8 mouse cellular contexts compared by ENCODE assay signal in the genomic region with DNA sequence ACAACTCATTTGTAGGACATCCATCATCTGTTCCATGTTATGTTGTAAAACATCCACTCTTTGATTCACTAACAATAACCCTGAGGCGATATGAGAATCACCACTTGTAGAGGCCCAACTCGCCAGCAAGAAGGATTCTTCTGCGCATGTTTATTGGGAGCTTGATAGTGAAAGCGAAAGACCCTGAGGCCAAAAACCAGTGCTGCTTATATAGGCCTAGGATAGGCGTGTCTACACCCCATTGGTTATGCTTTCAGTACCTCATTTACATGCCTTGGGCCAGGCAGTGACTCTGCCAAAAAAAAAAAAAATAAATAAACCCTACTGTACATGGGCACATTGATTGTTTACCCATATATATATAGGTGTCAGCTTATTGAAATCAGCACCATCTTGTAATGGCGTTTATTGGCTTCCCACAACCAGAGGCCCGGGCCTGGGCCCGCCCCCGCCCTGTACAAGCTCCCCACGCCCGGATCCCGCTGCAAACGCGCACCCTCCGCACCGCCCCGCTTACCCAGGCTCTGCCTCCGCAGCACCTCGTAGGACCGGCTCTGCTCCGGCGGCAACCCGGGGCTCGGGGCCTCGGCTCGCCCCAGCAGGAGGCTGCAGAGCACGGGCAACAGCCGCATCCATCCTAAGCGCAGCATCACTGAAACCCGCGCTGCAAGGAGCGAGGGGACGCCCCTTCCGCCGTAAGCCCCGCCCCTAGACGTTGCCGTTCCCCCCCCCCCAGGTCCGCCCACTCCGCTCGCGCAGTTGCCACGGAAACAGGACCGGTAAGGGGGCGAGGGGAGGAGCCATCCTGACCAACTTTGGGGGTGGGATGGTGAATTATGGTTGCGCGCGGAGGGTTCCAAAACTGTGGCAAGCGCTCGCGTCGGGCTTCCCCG. TPM values are rescaled to one million over a fixed set of nuclear protein-coding genes. Genes with fewer than 3 reads are reported as not detected.
DNase-seq lines count a peak whose midpoint lies in the region; ATAC-seq lines count a peak whose summit lies in the region.

A gene (minus strand): TSS at position 673 of the 893 bp plus-strand sequence.

- peak; percentile 85 for ATAC-seq in heart, embryonic 15.5 days (replicated peaks; ENCODE audit: insufficient number of reproducible peaks, insufficient read depth, low FRiP score, low read depth)
- peak; percentile 53 for ATAC-seq in liver, embryonic 15.5 days (ENCODE audit: insufficient read depth)
- ATAC-seq in neural tube, embryonic 11.5 days (ENCODE audit: insufficient read depth, low FRiP score, low TSS enrichment) = peak; percentile 82
- ATAC-seq in stomach, embryonic 16.5 days (ENCODE audit: insufficient read depth, low FRiP score) = peak; percentile 86; the same call in 1 of the 2 replicates

- H3K4me2 ChIP-seq in heart, embryonic 15.5 days = peak within 1 kb of the TSS; percentile 90
- peak within 1 kb of the TSS; percentile 90 for H3K4me2 ChIP-seq in liver, embryonic 15.5 days
- H3K4me2 ChIP-seq in neural tube, embryonic 11.5 days (ENCODE audit: low read depth) = peak within 1 kb of the TSS; percentile 54
- peak within 1 kb of the TSS; percentile 55 for H3K4me2 ChIP-seq in stomach, embryonic 16.5 days (ENCODE audit: low read depth, low read length)

- no peaks in the 10 kb centered on the region for H3K27me3 ChIP-seq in heart, embryonic 15.5 days
- no peaks in the 10 kb centered on the region for H3K27me3 ChIP-seq in liver, embryonic 15.5 days
- H3K27me3 ChIP-seq in neural tube, embryonic 11.5 days (ENCODE audit: control insufficient read depth, insufficient read depth, low read length) = no peaks in the 10 kb centered on the region
- H3K27me3 ChIP-seq in stomach, embryonic 16.5 days (ENCODE audit: control insufficient read depth, insufficient read depth, low read length) = no peaks in the 10 kb centered on the region

- peak within 1 kb of the TSS; percentile 79 for H3K4me3 ChIP-seq in heart, embryonic 15.5 days
- peak within 1 kb of the TSS; percentile 72 for H3K4me3 ChIP-seq in liver, embryonic 15.5 days (replicated peaks)
- peak within 1 kb of the TSS; percentile 76 for H3K4me3 ChIP-seq in neural tube, embryonic 11.5 days (ENCODE audit: low read depth, low read length)
- peak within 1 kb of the TSS; percentile 78 for H3K4me3 ChIP-seq in stomach, embryonic 16.5 days (replicated peaks; ENCODE audit: low read length)

- 0 out of 2 replicates have a peak within 1 kb of the TSS, but pooled peaks have one; percentile 60 for H3K27ac ChIP-seq in heart, embryonic 15.5 days
- H3K27ac ChIP-seq in liver, embryonic 15.5 days (replicated peaks) = peak within 1 kb of the TSS; percentile 45; the same call in 1 of the 2 replicates
- peak within 1 kb of the TSS; percentile 74 for H3K27ac ChIP-seq in neural tube, embryonic 11.5 days (ENCODE audit: low read depth, low read length)
- peak within 1 kb of the TSS; percentile 81 for H3K27ac ChIP-seq in stomach, embryonic 16.5 days (ENCODE audit: low read length)

- peaks cover 7% of the 10 kb centered on the region for H3K4me1 ChIP-seq in heart, embryonic 15.5 days (replicated peaks)
- peaks cover 30% of the 10 kb centered on the region for H3K4me1 ChIP-seq in liver, embryonic 15.5 days (replicated peaks)
- H3K4me1 ChIP-seq in neural tube, embryonic 11.5 days (ENCODE audit: control insufficient read depth, insufficient read depth, low read length) = 0 out of 2 replicates have a peak, but pooled peaks cover 2% of the 10 kb centered on the region
- no peaks in the 10 kb centered on the region for H3K4me1 ChIP-seq in stomach, embryonic 16.5 days (ENCODE audit: control insufficient read depth, insufficient read depth, low read length)

- peak; percentile 88 for DNase-seq in CD4-positive, CD25-positive, alpha-beta regulatory T cell, adult 2 months (ENCODE audit: low read depth, low spot score)
- peak; percentile 37 for DNase-seq in c-Kit-negative CD71-positive TER-119-positive erythroid progenitor cells, embryonic 14.5 days (ENCODE audit: low read depth, low spot score)
- peak; percentile 26 for DNase-seq in fibroblast of lung, adult 2 months (ENCODE audit: low read depth)
- peak; percentile 79 to 85 for DNase-seq in kidney, postnatal 25 days
- peak; percentile 90 for DNase-seq in neural tube, embryonic 11.5 days (ENCODE audit: low spot score)

- H3K9ac ChIP-seq in heart, embryonic 15.5 days = peak within 1 kb of the TSS; percentile 68
- peak within 1 kb of the TSS; percentile 51 for H3K9ac ChIP-seq in liver, embryonic 15.5 days
- H3K9ac ChIP-seq in neural tube, embryonic 11.5 days (ENCODE audit: low read length) = peak within 1 kb of the TSS; percentile 71
- H3K9ac ChIP-seq in stomach, embryonic 16.5 days (ENCODE audit: low read length) = peak within 1 kb of the TSS; percentile 87

- no peaks in the 10 kb centered on the region for H3K36me3 ChIP-seq in heart, embryonic 15.5 days
- peaks cover 4% of the 10 kb centered on the region; the same call in 1 of the 2 replicates for H3K36me3 ChIP-seq in liver, embryonic 15.5 days (replicated peaks)
- no peaks in the 10 kb centered on the region for H3K36me3 ChIP-seq in neural tube, embryonic 11.5 days (ENCODE audit: control insufficient read depth, insufficient read depth, low read length)
- H3K36me3 ChIP-seq in stomach, embryonic 16.5 days (ENCODE audit: control insufficient read depth, insufficient read depth, low read length) = no peaks in the 10 kb centered on the region

- no peaks in the 10 kb centered on the region for H3K9me3 ChIP-seq in heart, embryonic 15.5 days (replicated peaks)
- H3K9me3 ChIP-seq in liver, embryonic 15.5 days (replicated peaks) = no peaks in the 10 kb centered on the region
- no peaks in the 10 kb centered on the region; the same call in 1 of the 2 replicates for H3K9me3 ChIP-seq in neural tube, embryonic 11.5 days (ENCODE audit: control insufficient read depth, low read length)
- H3K9me3 ChIP-seq in stomach, embryonic 16.5 days (replicated peaks; ENCODE audit: control insufficient read depth, low read length) = 0 out of 2 replicates have a peak, but pooled peaks cover 7% of the 10 kb centered on the region

- WGBS in heart, embryonic 15.5 days = 10% methylated on average over 50 of the region's 53 CpGs
- 8% methylated on average over 53 of the region's 53 CpGs for WGBS in liver, embryonic 15.5 days (ENCODE audit: insufficient replicate concordance)
- 8% methylated on average over 49 of the region's 53 CpGs for WGBS in neural tube, embryonic 11.5 days
- 9% methylated on average over 53 of the region's 53 CpGs for WGBS in stomach, embryonic 16.5 days

RNA-seq across cellular contexts. Expression of the gene that starts here (rescaled TPM):
- 39.0 and 52.9 TPM in 2 replicates for polyA plus RNA-seq in heart, embryonic 15.5 days (2015; fragmentation: Nextera tagmentation; extraction: Ambion mirVana)
- 21.3 and 21.4 TPM in 2 replicates for polyA plus RNA-seq in liver, embryonic 15.5 days (2015; fragmentation: Nextera tagmentation; extraction: Ambion mirVana)
- 162 TPM in 2 replicates for polyA plus RNA-seq in neural tube, embryonic 11.5 days (2014; fragmentation: Nextera tagmentation; extraction: Ambion mirVana)
- polyA plus RNA-seq in stomach, embryonic 16.5 days (2015; fragmentation: Nextera tagmentation; extraction: Ambion mirVana) = 66.8 and 71.8 TPM in 2 replicates

Comparison
In these comparisons a context has a peak if more than half of its experiments do, and no peak if none do; other contexts are left out.
1. Peak in every context shown above with its lines: DNase-seq, ATAC-seq, H3K4me3 ChIP-seq and H3K27ac ChIP-seq.
2. DNase-seq: peak in every context shown above with its lines; median percentile 90 in neural tube, embryonic 11.5 days; 88 in CD4-positive, CD25-positive, alpha-beta regulatory T cell, adult 2 months; 82 in kidney, postnatal 25 days; 37 in c-Kit-negative CD71-positive TER-119-positive erythroid progenitor cells, embryonic 14.5 days; 26 in fibroblast of lung, adult 2 months.